Mouse (Mus musculus) lung, embryonic 16.5 days (tissue): ENCODE data around the gene Ebf3. TPM values are rescaled to one million over a fixed set of nuclear protein-coding genes. Genes with fewer than 3 reads are reported as not detected.

Experiments
- ATAC-seq: fragments of 200-750 bp; cut with Nextera tagmentation; 2 replicates; pipeline ENCODE4 v1.8.0; 2017; ENCODE audit warnings: low read depth, mild to moderate bottlenecking, moderate library complexity
- H3K27ac ChIP-seq: fragments of 300-500 bp; sonication (generic); 2 replicates; pipeline ENCODE4 v1.5.1; 2014; ENCODE audit warnings: mild to moderate bottlenecking, control low read depth, low read length
- H3K27me3 ChIP-seq: fragments of 300-500 bp; sonication (generic); 2 replicates; pipeline ENCODE4 v1.6.1; 2014; ENCODE audit warnings: low read depth, low read length, mixed read lengths; ENCODE audit not compliant: control insufficient read depth, insufficient read depth
- H3K36me3 ChIP-seq: fragments of 300-500 bp; sonication (generic); 2 replicates; pipeline ENCODE4 v1.6.1; 2014; ENCODE audit warnings: low read length; ENCODE audit not compliant: control insufficient read depth, insufficient read depth
- H3K4me1 ChIP-seq: fragments of 300-500 bp; sonication (generic); replicated peaks from 2 replicates; pipeline ENCODE4 v1.6.1; 2014; ENCODE audit warnings: low read length, mixed read lengths; ENCODE audit not compliant: control insufficient read depth, insufficient read depth
- H3K4me2 ChIP-seq: fragments of 300-500 bp; sonication (generic); 2 replicates; pipeline ENCODE4 v1.6.1; 2014; ENCODE audit warnings: low read depth, low read length, control low read depth
- H3K4me3 ChIP-seq: fragments of 300-500 bp; sonication (generic); 2 replicates; pipeline ENCODE4 v1.5.1; 2014; ENCODE audit warnings: mild to moderate bottlenecking, low read length, control low read depth
- H3K9ac ChIP-seq: fragments of 300-500 bp; sonication (generic); 2 replicates; pipeline ENCODE4 v1.6.1; 2014; ENCODE audit warnings: low read length, control low read depth
- H3K9me3 ChIP-seq: fragments of 300-500 bp; sonication (generic); 2 replicates; pipeline ENCODE4 v1.6.1; 2016; ENCODE audit warnings: low read length; ENCODE audit not compliant: control insufficient read depth
- WGBS: fragments of 180-500 bp; shearing (Covaris S2); extraction: QIAGEN DNeasy Blood & Tissue Kit; methylation state at CpG from one replicate; pipeline ENCODE4 v1.1.7; 2014; 5-methylcytosine and 5-hydroxymethylcytosine counted together
- polyA plus RNA-seq: library from polyadenylated mRNA; unstranded; fragments of >200 nt; fragmentation: Nextera tagmentation; extraction: Ambion mirVana; gene quantifications from 2 replicates; pipeline ENCODE4 v1.2.1, GENCODE M21; 2015

The Ebf3 gene
- polyA plus RNA-seq, 1 experiment from 2014 or later: 0.18 TPM

GRCm38 (mm10) chr7:137297594-137298381 lies 16.5 kb downstream of the Ebf3 start:
- Histone ChIP-seq H3K9me3 (no peaks in the 10 kb centered on the region), H3K9ac (no peak overlapping the region), H3K27ac (no peak overlapping the region), H3K4me1 (no peaks in the 10 kb centered on the region), H3K27me3 (peaks cover 66% of the 10 kb centered on the region), H3K4me3 (no peak overlapping the region), H3K4me2 (no peak overlapping the region), H3K36me3 (no peaks in the 10 kb centered on the region)
- 56% methylated on average over 24 of the region's 24 CpGs for WGBS
- no peak for ATAC-seq

GRCm38 (mm10) chr7:137297131-137297530 lies 17.1 kb downstream of the Ebf3 start:
- Histone ChIP-seq H3K4me1 (no peaks in the 10 kb centered on the region), H3K27me3 (peaks cover 60% of the 10 kb centered on the region), H3K9ac (no peak overlapping the region), H3K4me3 (no peak overlapping the region), H3K27ac (no peak overlapping the region), H3K4me2 (no peak overlapping the region), H3K9me3 (no peaks in the 10 kb centered on the region), H3K36me3 (no peaks in the 10 kb centered on the region)
- 42% methylated on average over 7 of the region's 7 CpGs for WGBS
- ATAC-seq: no peak

GRCm38 (mm10) chr7:137295612-137296011 lies 18.6 kb downstream of the Ebf3 start:
- H3K4me2 ChIP-seq: no peak overlapping the region
- H3K36me3 ChIP-seq: no peaks in the 10 kb centered on the region
- H3K27me3 ChIP-seq: peaks cover 55% of the 10 kb centered on the region
- no peak overlapping the region for H3K27ac ChIP-seq
- ATAC-seq: no peak
- WGBS: 68% methylated on average over 7 of the region's 7 CpGs
- no peak overlapping the region for H3K4me3 ChIP-seq
- no peak overlapping the region for H3K9ac ChIP-seq
- no peaks in the 10 kb centered on the region for H3K4me1 ChIP-seq
- H3K9me3 ChIP-seq: no peaks in the 10 kb centered on the region

DNA sequence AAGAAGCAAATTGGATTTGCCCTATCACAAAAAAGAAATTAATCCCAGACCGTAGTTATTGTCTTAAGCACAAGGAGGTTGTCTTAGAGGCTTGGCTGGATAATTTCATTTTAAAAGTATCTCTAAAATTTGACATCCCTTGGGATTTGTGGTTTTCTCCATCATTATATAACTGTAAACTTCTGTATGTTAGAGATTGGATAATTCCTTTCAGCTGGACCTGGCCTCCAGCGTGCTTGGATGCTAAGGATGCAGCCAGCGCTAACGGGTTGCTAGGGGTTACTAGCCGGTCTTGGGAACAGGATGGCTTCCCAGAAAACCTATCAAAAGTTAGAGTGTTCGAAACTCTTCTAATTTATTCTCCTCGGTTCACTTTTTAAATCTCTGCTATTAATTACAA lies 19.8 kb downstream of the Ebf3 start:
- Histone ChIP-seq H3K4me2 (no peak overlapping the region), H3K27me3 (peaks cover 43% of the 10 kb centered on the region), H3K27ac (no peak overlapping the region), H3K4me1 (no peaks in the 10 kb centered on the region), H3K9me3 (no peaks in the 10 kb centered on the region), H3K9ac (no peak overlapping the region), H3K4me3 (no peak overlapping the region), H3K36me3 (no peaks in the 10 kb centered on the region)
- 79% methylated on average over 7 of the region's 7 CpGs for WGBS
- no peak for ATAC-seq

GRCm38 (mm10) chr7:137289290-137289957 lies 24.8 kb downstream of the Ebf3 start:
- ATAC-seq: no peak
- no peaks in the 10 kb centered on the region for H3K36me3 ChIP-seq
- no peaks in the 10 kb centered on the region for H3K4me1 ChIP-seq
- H3K4me2 ChIP-seq: no peak overlapping the region
- WGBS: 32% methylated on average over 3 of the region's 3 CpGs
- no peak overlapping the region for H3K4me3 ChIP-seq
- no peaks in the 10 kb centered on the region for H3K9me3 ChIP-seq
- H3K27me3 ChIP-seq: peaks cover 5% of the 10 kb centered on the region; the same call in 1 of the 2 replicates
- H3K27ac ChIP-seq: no peak overlapping the region
- no peak overlapping the region for H3K9ac ChIP-seq

DNA sequence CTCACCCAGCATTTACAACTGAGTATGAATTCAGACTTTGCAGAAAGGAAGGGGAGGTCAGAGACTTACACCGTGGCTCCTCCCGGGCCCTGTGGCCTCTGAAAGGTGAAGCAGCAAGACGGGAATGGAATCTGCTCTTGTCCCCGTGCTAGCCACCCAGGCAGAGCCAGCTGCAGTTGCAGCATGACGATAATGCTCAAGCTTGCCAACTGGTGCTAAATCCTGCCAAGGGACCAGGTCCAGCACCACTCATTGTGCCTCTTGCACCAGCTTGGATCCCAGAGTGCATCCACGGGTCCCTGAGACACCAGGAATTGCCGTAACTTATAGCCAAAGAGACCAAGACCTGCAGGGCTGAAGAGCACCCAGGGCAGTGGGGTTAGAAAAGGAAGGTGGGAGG lies 36.1 kb downstream of the Ebf3 start:
- Histone ChIP-seq H3K4me1 (no peaks in the 10 kb centered on the region), H3K4me2 (no peak overlapping the region), H3K27ac (no peak overlapping the region), H3K9ac (no peak overlapping the region), H3K36me3 (no peaks in the 10 kb centered on the region), H3K9me3 (no peaks in the 10 kb centered on the region), H3K27me3 (no peaks in the 10 kb centered on the region), H3K4me3 (no peak overlapping the region)
- WGBS: 71% methylated on average over 7 of the region's 7 CpGs
- no peak for ATAC-seq

- WGBS: 81% methylated on average over 5 of the region's 5 CpGs
Observed at GRCm38 (mm10) chr7:137277713-137278112, 36.5 kb downstream of the Ebf3 start.

GRCm38 (mm10) chr7:137272252-137272651 lies 42.0 kb downstream of the Ebf3 start:
- Histone ChIP-seq H3K4me3 (no peak overlapping the region), H3K4me1 (no peaks in the 10 kb centered on the region), H3K9ac (no peak overlapping the region), H3K27ac (no peak overlapping the region), H3K27me3 (peaks cover 16% of the 10 kb centered on the region), H3K36me3 (no peaks in the 10 kb centered on the region), H3K4me2 (no peak overlapping the region), H3K9me3 (no peaks in the 10 kb centered on the region)
- WGBS: 68% methylated on average over 10 of the region's 10 CpGs
- no peak for ATAC-seq

More at GRCm38 (mm10) chr7:137277713-137278112, 36.5 kb downstream of the Ebf3 start:
- no peaks in the 10 kb centered on the region for H3K27me3 ChIP-seq
- no peaks in the 10 kb centered on the region for H3K36me3 ChIP-seq
- H3K4me3 ChIP-seq: no peak overlapping the region
- H3K9ac ChIP-seq: no peak overlapping the region
- no peak overlapping the region for H3K4me2 ChIP-seq
- ATAC-seq: no peak
- H3K9me3 ChIP-seq: no peaks in the 10 kb centered on the region
- H3K4me1 ChIP-seq: no peaks in the 10 kb centered on the region
- H3K27ac ChIP-seq: no peak overlapping the region

DNA sequence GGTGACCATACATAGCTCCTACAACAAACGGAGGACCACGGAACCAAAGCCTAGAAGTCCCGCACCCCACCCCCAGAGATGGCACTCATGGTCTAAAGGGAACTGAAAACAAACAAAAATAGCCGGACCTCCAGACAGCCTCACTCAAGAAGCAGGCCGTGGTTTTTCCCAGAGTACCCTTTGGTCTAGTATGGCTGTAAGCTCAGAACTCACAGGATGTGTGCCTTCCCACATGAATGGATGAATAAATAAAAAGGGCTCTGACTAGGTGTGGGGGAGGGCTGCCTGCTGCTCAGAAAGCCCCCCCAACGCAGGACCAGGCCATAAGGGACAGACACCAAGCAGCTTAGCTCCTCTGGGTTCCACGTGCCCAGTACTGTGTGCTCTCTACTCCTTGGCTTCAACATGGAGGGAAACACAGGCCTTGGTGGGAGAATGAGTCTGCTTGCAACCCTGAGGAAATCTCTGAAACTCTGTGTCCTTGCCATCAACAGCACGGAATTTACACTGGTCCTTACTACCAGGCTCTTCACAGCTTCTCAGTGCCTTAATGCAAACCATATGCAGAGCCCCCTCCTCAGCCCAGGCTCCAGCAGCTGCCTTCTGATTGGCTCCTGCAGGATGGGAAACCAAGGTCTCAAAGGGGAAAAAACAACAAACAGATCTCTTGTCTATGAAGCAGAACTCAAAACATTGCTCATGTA lies 45.6 kb downstream of the Ebf3 start:
- H3K9me3 ChIP-seq: no peaks in the 10 kb centered on the region
- H3K4me3 ChIP-seq: no peak overlapping the region
- no peak overlapping the region for H3K4me2 ChIP-seq
- 56% methylated on average over 8 of the region's 8 CpGs for WGBS
- H3K27me3 ChIP-seq: peaks cover 16% of the 10 kb centered on the region
- ATAC-seq: no peak
- no peaks in the 10 kb centered on the region for H3K4me1 ChIP-seq
- no peaks in the 10 kb centered on the region for H3K36me3 ChIP-seq
- H3K27ac ChIP-seq: no peak overlapping the region
- H3K9ac ChIP-seq: no peak overlapping the region
